Mouse (Mus musculus) liver, adult 2 months (tissue): ENCODE results near the gene Gm20605.

Experiments used
- CTCF ChIP-seq: fragments of 200-500 bp; IDR thresholded peaks from 2 replicates; pipeline ENCODE4 v1.5.1; 2011; ENCODE audit warnings: low read depth, low read length, control low read depth
- POLR2A ChIP-seq: fragments of 200-500 bp; IDR thresholded peaks from 2 replicates; pipeline ENCODE4 v1.6.1; 2011; ENCODE audit warnings: low read length, control low read depth; ENCODE audit not compliant: insufficient read depth; ENCODE audit errors: extremely low read depth

DNA sequence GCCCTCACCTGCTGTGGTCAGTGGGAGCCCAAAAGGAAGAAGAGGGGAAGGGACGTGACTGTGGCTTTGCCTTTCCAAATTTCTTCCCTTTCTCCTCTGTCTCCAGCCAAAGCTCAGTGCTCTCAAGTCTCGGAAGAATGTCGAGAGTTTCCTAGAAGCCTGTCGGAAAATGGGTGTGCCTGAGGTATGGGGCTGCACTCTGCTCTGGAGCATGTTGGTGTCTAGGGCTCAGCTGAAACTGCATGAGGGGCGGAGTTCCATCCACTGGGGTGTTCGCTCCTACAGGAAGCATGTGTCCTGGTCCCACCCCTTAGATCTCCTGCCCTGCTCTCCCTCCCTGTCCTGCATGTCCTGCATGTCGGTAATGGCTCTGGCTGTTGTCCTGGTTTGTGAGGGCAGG is 10.5 kb downstream of the Gm20605 start:
- TF ChIP-seq CTCF = no peak
- TF ChIP-seq POLR2A = no peak
